Mouse (Mus musculus) NIH3T3 (cell line): Measurements from ENCODE around the gene 0610010F05Rik.

Experiments
- DNase-seq: peaks from one replicate; pipeline ENCODE4 v3.0.0-alpha.2; 2012; ENCODE audit warnings: low read depth

The 0610010F05Rik gene

GRCm38 (mm10) chr11:23565761-23566160 is 67.7 kb downstream of the 0610010F05Rik start:
- peak; percentile 88 for DNase-seq

GRCm38 (mm10) chr11:23557039-23557630 is 76.3 kb downstream of the 0610010F05Rik start:
- DNase-seq: no peak

GRCm38 (mm10) chr11:23537446-23537845 is 96.0 kb downstream of the 0610010F05Rik start:
- no peak for DNase-seq

- DNase-seq: no peak
Observed at GRCm38 (mm10) chr11:23520473-23521205, 112.8 kb downstream of the 0610010F05Rik start, which contains the start of gene 1700093K21Rik. TSS of gene 1700093K21Rik (minus strand) at chr11:23521155.

GRCm38 (mm10) chr11:23518981-23519380 is 114.5 kb downstream of the 0610010F05Rik start:
- no peak for DNase-seq

GRCm38 (mm10) chr11:23515315-23515714 is 118.1 kb downstream of the 0610010F05Rik start:
- no peak for DNase-seq
